Mouse (Mus musculus): Measurements from ENCODE around the gene Ier5. TPM values are rescaled to one million over a fixed set of nuclear protein-coding genes. Genes with fewer than 3 reads are reported as not detected.
A peak's percentile ranks its signal among the peaks of the same experiment; 100 is the strongest.

The Ier5 gene
- total RNA-seq, 1 experiment from 2014 or later = 10.0 TPM

GRCm38 (mm10) chr1:155103991-155104390 lies 4.6 kb upstream of the Ier5 start:
- ATAC-seq (replicated peaks; ENCODE audit: low read depth, poor library complexity, severe bottlenecking) = no peak

- ATAC-seq (replicated peaks; ENCODE audit: low read depth, poor library complexity, severe bottlenecking) = no peak
These were observed 3.2 kb upstream of the Ier5 start for GRCm38 (mm10) chr1:155102631-155103030.

- peak; percentile 8; the same call in 1 of the 2 replicates for ATAC-seq (replicated peaks; ENCODE audit: low read depth, poor library complexity, severe bottlenecking)
These were observed 753 bp downstream of the Ier5 start for GRCm38 (mm10) chr1:155098486-155099279.

- ATAC-seq (replicated peaks; ENCODE audit: low read depth, poor library complexity, severe bottlenecking) = peak; percentile 33
These were observed 1.4 kb downstream of the Ier5 start for GRCm38 (mm10) chr1:155097931-155098485.

- peak; percentile 16; the same call in 1 of the 2 replicates for ATAC-seq (replicated peaks; ENCODE audit: low read depth, poor library complexity, severe bottlenecking)
These were observed 2.1 kb downstream of the Ier5 start for GRCm38 (mm10) chr1:155097354-155097753.

GRCm38 (mm10) chr1:155096620-155097261 lies 2.7 kb downstream of the Ier5 start:
- no peak; the same call in 1 of the 2 replicates for ATAC-seq (replicated peaks; ENCODE audit: low read depth, poor library complexity, severe bottlenecking)

GRCm38 (mm10) chr1:155093971-155094707 lies 5.3 kb downstream of the Ier5 start:
- ATAC-seq (replicated peaks; ENCODE audit: low read depth, poor library complexity, severe bottlenecking) = no peak

GRCm38 (mm10) chr1:155093145-155093791 lies 6.2 kb downstream of the Ier5 start:
- no peak for ATAC-seq (replicated peaks; ENCODE audit: low read depth, poor library complexity, severe bottlenecking)

- ATAC-seq (replicated peaks; ENCODE audit: low read depth, poor library complexity, severe bottlenecking) = no peak
These were observed 7.3 kb downstream of the Ier5 start for GRCm38 (mm10) chr1:155091842-155092800.

GRCm38 (mm10) chr1:155091374-155091841 lies 8.0 kb downstream of the Ier5 start:
- ATAC-seq (replicated peaks; ENCODE audit: low read depth, poor library complexity, severe bottlenecking) = peak; percentile 72

GRCm38 (mm10) chr1:155090736-155091135 lies 8.7 kb downstream of the Ier5 start:
- ATAC-seq (replicated peaks; ENCODE audit: low read depth, poor library complexity, severe bottlenecking) = no peak

- ATAC-seq (replicated peaks; ENCODE audit: low read depth, poor library complexity, severe bottlenecking) = no peak
These were observed 9.1 kb downstream of the Ier5 start for GRCm38 (mm10) chr1:155090327-155090726.

- ATAC-seq (replicated peaks; ENCODE audit: low read depth, poor library complexity, severe bottlenecking) = no peak
These were observed 10.4 kb downstream of the Ier5 start for GRCm38 (mm10) chr1:155088847-155089603.

GRCm38 (mm10) chr1:155088046-155088445 lies 11.4 kb downstream of the Ier5 start:
- no peak for ATAC-seq (replicated peaks; ENCODE audit: low read depth, poor library complexity, severe bottlenecking)

- ATAC-seq (replicated peaks; ENCODE audit: low read depth, poor library complexity, severe bottlenecking) = peak; percentile 16
These were observed 12.5 kb downstream of the Ier5 start for GRCm38 (mm10) chr1:155086893-155087292.

GRCm38 (mm10) chr1:155086416-155086815 lies 13.0 kb downstream of the Ier5 start:
- no peak for ATAC-seq (replicated peaks; ENCODE audit: low read depth, poor library complexity, severe bottlenecking)

- no peak for ATAC-seq (replicated peaks; ENCODE audit: low read depth, poor library complexity, severe bottlenecking)
These were observed 14.6 kb downstream of the Ier5 start for GRCm38 (mm10) chr1:155084839-155085238.

Data from common myeloid progenitor, adult 5-6 weeks (primary cell).